Mouse (Mus musculus): ENCODE measurements at regions not wholly inside any gene's neighbourhood (a gene's known extent, or its start where the extent isn't known, plus 50 kb on each side); places are given as distances from the start of the nearest gene placed in this dataset.
A peak's percentile ranks its signal among the peaks of the same experiment; 100 is the strongest.

DNA sequence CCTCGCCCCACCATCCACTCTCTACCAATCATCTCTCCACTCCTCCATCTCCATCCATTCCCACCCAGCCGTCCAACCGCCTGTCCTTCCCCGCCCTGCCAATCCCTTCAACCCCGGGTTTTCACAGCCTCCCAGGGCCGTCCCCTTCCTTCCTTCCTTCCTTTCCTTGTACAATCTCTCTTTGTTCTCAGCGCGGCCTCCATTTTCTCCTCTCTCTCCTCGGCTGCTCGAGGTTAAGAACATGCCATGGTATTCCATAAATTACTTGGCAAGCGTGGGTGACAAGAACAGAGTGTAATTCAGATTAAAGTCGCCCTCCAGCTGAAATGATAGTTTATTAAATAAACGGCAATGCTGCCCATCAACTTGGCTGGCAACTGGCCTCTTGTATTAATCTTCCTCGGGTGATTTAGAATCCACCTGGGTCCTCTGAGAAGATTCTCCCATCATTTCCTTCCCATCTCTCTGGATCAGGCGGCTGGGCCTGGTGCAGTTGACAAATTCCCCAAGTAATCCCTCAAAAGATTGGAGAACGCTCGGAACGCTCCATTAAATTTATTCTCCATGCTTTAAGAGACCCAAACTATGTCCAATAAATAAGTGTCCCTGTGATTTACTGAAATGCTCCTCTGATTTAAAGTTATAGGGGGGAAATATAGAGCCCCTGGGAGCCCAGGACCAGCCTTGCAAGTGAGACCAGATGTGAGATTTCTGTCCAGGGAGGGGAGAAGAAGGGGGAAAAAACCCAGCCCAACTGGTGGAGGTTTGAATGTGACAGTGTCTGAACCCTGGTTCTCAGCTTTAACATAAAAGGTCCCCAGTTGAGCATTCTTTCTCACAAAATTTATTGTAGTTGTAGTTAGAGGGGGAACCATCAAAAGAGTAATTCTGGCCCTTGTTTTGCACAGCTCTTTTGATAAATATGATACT, 125.0 kb upstream of the Zfp703 start:
- no peak for DNase-seq

DNA sequence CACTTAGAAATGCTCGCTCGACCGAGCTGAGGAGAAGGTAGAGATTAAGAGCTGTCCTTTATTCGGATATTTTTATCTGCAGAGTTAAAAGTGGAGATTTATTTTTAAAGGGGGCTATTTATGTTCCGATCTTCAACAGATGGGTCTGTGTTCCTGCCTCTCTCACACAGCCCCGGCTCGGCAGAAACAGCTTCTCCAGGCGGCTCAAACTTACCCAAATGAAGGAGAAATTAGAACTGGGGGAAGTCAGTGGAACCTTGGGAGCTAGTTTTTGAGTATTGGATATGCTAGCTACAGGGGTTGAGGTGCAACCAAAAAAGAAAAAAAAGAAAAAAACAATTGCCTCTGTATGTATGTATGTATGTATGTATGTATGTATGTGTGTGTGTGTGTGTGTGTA, 124.2 kb upstream of the Zfp703 start:
- DNase-seq: no peak

DNA sequence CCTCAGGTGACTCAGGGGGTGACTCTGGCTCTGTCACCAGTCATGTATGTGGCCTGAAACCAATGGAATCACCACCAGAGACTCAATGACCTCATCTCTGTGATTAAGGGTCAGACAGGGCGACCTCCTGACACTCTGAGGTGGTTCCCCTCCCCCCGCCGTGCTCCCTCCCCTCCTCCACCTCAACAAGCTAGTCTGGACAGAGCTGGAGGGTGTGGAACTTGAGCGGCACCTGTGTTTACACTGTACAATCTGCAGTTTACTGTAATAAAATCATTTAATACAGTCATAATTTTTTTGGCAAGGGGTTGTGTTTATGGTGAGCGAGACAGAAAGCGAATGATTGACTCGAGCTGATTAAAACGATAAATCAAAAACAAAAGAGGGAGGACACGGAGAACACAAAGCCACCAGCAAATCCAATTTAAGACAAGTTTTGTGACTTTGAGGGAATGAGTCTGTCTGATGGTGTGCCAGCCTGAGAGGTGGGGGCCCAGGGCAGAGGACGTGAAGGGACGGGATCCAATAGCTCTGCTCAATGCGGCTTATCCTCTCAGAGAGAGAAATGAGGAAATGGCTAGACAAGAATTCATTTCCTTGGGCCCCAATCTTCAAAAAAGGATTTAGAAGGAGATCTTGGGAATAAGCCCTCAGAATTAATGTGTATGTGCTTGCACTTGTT, 122.4 kb upstream of the Zfp703 start:
- DNase-seq: no peak

DNA sequence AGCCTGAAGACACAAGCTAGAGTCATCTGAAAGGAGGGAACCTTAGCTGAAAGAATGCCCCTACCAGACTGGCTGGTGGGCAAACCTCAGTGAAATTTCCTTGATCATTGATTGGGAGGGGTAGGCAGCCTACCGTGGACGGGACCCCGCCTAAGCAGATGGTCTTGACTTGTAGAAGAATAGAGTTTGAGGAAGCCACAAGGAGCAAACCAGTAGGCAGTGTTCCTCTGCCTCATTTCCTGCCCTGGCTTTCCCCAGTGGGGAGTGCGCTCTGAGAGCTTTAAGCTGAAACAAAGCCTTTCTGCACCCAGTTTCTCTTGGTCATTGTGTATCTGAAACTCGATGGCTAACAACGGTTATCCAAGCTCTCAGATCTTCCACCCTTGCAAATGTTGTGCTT, 121.9 kb upstream of the Zfp703 start:
- no peak for DNase-seq

DNA sequence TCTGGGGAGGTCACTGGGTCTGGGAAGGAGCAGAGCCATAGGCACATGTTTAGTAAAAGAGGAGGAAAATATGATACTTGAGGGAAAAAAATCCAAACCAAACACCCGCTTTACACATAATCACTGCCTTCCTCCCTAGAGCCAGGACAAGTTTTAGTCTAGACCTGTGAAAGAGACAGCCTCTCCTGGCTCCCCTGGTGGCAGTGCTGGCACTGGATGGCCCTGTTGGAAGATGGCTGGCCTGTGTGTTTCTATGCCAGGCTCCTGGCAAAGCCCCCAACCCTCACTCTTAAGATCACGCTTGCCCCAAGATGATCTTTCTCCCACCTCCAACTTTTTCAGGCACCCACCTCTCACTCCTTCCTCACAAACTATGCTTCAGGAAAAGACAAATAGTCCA, 112.6 kb upstream of the Zfp703 start:
- DNase-seq: no peak

DNA sequence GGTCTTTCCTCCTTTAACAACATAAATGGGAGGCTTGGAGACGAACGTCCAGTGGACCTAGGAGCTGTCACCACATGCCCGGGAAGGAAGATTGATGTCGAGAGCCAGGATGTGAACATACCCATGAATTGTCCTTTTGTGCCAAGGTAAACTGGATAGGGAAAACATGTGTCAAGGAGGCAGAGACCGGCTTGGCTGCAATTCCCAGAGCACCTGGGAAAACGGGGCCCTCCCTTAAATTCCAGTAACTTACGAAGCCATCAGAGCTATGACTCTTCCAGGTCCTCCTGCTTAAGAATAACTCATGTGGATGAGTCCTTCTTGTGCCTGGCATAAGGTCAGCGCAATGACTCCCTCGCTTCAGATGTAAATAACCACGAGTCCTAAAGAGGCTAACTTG, 112.2 kb upstream of the Zfp703 start:
- DNase-seq: no peak

DNA sequence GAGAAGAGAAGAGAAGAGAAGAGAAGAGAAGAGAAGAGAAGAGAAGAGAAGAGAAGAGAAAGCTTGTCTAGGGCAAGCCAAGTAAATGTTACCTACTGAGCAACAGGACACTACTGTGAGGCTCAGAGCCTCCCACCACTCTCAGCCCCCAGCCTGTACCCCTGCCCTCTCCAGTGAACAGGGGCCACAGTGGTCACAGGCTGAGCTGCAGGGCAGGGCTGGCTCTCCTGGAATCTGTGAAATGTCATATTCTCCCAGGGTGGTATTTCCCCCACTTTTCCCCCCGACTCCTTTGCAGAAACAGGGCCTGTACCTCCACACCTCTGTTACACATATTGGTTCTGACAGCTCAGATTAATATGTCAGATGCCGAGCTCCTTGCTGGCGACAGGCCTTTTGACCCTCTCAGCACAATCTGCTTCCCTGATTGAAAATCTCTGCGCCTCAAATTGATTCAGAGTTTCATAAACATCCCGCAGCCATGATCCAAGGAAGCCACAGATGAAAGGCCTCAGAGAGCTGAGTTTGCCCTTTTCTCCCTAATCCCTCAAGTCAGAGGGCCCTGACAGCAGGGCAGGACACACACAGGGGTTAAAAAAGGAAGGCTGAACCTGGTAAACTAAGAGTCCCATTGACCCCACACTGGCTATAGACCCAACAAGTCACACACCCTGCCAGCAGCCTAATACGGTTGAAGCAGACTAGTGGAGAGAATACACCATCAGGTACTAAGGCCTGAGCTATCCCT, 108.8 kb upstream of the Zfp703 start:
- no peak for DNase-seq

DNA sequence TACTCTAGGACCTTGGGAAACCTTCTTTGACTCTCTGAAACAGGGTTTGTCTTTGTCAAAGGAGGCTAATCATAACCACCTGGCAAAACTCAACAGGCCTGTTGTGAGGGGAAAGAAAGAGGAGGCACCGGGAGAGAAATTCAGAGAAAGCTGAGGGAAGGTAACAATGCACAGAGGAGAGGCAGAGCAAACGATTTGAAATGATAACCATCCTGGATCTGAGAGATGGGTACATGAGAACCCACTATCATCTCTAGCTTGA, 108.3 kb upstream of the Zfp703 start:
- no peak for DNase-seq

DNA sequence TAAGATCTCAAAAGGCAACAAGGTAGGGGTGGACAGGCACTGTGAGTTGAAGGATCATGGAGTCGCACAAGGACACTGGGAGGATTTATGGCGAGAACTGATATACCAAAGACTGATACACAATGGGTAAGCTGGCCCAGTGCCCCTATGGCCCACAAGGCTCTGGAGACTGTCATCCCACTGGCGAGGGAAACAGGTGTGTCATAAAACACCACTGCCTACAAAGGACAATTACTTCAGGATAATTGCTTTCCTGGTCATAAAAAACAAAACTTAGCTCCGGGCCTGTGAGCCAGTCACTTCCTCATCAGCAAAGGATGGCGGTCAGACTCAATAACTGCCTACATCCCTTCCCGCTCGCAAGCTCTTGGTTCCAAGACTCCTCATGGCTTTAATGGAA, 105.3 kb upstream of the Zfp703 start:
- no peak for DNase-seq

DNA sequence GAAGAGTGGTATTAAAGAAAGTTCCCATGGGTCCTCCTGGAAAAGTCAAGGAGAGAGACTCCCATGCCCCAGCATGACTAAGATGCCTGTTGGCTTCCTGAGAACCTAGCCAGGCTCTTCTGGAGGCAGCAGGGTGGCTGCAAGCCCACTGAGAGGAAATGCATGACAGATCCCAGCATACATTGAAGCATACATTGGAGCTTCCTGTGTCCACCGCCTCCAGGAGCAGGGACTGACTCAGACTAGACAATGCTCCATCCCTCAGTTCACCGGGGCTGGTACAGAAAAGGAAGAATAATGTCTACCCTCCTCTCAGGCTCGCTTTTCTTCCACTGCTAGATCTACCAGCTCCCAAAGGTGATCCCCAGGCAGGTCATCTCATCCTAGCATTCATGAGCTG, 104.7 kb upstream of the Zfp703 start:
- no peak for DNase-seq

DNA sequence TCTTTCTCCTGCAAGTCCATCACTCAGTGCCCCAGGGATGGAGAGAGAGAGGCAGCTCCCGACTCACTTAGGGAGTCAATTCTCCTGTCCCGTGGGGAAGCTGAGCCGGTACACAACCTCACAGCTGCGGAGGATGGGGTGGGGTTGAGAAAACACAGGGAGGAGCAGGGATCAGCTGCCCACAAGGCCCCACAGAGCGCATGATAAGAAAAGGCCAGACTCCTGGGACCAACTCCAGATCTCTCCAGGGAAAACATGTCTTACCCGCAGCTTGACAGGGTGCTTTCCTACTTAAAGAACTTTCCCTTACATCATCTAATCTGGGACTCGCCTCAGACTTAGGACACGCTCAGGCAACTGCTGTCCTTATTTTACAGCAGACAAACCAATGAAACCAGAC, 104.3 kb upstream of the Zfp703 start:
- DNase-seq: no peak

DNA sequence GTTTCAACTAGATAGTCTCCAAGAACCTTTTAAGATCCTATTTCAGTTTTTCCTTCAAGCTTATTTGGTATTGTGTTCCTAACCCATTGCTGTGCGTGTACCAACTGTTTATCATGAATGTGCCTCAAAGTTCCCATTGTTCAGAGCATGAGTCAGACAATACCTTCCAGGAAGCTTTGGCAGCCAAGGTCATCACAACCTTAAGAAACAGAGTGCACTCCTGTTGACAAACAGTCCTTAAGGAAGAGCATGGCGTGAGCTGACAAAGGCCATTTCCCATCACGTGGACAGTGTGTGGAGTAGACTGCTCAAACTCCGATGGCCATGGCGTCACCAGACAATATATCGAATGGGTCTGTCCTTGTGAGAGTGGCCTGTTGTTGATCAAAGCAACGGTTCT, 96.9 kb upstream of the Zfp703 start:
- no peak for DNase-seq

DNA sequence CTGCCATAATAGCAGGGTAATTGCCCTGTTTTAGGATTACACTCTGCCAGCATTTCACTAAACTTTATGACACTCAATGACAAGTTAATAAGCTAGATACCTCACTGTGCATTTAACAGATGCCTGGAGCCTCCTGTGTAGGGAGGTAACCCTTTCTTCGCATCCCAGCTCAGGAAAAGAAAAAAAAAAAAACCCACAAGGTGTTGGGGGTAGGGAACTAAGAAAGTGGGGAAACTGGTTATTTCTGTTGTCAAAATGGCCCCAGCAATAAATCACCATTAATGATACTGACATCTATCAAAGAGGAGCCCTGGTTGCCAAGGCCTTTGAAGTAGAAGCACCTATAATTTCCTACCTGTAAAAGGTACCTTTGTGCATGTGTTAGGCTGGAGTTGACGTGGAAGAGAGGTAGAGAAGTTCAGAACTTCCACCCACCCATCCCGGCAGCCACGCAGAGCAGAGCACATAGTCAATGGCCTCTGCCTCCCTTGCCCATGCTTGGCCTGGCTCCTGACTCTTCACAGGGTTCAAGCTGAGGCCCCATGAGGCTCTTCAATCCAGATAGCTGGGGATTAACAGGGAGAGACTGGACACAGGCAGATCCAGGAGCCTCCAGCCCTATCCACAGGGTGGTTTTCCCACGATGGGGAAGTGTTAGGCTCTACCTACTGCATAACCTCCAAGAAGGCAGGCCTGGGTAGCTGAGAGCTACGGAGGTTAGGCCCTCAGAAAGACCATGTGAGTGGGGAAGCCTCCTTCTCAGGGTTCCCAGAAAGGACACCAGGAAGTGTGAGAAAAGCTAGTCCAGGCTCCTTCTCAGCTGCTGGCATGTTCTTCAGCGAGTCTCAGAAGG, 95.6 kb upstream of the Zfp703 start:
- DNase-seq: no peak

DNA sequence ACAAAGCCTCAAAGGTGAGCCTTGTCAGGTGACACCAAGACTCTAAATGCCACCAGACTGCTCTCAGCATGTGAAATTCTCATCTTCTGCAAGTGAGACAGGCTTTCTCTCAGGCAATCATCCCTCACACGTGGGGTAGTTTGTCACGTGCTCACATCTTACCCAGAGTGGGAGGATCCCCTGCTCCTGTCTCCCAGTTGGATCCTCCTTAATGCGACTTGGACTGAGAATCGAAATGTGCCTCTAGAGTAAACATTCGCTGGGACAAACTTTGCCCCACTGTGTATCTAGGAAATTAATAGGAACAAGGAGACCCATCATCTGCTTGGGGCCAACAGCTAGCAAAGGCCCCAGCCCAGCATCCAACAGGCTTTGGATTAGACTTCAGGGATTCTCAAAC, 94.5 kb upstream of the Zfp703 start:
- no peak for DNase-seq

DNA sequence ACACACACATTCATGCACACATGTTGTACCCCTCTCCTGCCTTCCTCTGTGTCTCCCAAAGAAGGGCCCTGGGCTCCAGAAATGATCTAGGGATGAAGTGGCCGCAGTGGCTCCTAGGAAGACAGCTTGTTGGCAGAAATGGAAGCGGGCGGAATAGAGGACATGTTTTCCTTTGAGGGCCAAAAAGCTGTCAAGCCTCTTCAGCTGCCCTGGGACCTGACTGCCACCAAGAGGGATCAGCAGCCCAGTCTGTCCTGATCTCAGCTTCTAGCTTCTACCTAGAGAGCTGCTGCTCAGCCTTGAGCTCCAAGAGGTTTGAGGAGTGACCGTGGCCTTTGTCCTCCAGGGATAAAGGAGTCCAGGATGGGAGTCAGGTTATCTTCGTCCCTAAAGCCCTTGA, 93.8 kb upstream of the Zfp703 start:
- DNase-seq: no peak

DNA sequence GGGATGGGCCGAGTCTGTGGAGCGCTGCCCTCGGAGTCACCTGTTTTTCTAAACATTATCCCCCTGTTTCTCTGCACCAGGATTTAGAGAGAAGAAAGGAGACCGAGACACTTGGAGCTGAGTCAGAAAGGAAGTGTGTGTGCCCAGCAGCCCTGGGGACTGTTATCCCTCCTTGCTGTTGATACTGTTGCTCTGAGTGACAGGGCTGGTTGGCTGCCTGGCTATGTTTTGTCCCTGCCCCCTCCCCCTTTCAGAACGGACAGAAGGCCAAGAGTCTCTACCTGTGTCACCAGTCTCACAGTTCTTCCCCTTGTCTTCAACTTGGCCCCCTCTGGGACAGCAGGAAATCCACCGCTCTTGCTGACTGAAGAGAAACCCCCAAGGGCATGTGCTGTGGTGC, 93.4 kb upstream of the Zfp703 start:
- no peak for DNase-seq

DNA sequence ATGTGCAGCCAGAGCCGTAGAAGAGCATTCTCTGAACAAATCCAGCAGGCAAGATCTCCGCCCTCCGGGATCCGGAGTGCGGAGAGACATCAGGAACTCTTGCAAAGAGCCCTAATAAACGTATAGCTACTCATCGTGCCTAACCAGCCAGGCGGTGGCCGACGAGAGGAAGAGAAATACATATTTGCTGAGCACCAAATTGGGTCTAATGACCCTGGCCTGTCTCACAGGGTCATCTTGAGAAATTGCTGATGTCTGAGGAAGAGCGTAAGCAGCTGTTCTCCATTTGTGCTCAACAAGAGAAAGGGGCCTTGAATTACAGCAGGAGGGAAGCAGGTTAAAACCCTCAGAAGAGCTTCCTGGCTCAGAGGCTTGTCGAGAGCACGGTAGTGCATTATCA, 92.8 kb upstream of the Zfp703 start:
- DNase-seq: no peak

DNA sequence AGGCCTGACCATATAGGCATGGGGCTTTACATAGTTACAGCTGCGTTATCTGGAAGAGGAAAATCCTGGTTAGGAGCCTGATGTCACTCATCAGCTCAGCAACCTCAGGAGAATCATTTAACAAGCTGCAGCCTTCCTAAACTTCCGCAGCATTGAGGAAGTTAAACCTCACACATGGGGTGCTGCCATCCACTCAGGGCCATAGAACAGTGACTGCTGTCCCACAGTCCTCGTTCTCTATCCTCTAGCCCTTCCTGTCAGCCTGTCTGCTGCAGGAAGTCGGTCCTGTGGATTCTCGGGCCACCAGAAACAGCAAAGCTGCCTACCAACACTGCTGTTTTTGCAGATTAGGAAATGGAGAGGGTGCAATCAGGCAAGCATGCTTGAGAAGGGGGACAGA, 91.8 kb upstream of the Zfp703 start:
- no peak for DNase-seq

DNA sequence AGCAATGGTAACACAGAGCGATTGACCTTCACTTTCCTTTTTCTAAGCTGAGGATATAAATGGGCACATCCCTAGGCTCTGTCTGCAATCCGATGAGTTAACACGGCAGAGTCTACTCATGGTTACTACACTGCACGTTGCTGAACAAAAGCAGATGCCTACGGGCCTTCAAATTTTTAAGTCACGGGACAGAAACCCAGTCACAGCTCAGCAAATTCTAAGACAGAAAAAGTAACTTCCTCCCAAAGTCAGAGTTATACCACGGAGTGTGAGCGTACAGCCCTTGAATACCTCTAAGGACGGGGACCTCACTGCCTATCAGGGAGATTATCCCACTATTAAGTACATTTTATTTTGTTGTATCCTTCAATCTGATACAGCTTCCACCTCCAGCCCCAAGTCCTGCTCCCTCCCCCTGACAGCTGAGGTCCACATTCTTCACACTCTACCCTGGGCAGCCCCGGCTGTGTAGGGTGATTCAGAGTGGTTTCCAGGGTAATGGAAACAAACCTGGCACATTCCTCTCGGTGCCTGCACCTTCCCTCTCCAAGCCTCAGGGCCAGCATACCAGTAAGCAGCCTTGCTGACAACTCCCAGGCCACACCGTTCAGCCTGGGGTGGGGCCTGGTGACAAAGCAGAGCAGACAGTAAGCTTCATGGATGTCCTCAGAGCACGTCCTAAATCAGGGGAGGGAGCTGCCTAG, 90.2 kb upstream of the Zfp703 start:
- peak in 1 of 2 experiments; percentile 7 for DNase-seq

DNA sequence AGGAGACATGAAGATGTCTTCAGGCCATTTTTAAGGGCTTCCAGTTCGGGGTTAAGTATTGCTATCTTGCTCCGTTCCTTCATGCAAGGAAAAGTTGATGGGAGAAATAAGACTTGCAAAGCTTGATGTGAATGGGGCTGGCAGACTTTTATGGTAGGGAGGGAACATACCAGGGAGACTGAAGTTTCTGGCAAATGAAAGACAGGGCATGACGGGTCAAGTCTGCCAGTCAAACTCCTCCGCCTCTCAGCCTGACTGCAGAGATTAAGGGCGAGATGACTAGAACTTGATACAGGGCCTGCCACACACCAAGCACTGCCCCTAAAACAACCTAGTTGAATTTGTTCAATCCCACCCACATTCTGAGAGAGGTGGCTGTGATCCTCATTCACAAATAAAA, 89.6 kb upstream of the Zfp703 start:
- no peak for DNase-seq

DNA sequence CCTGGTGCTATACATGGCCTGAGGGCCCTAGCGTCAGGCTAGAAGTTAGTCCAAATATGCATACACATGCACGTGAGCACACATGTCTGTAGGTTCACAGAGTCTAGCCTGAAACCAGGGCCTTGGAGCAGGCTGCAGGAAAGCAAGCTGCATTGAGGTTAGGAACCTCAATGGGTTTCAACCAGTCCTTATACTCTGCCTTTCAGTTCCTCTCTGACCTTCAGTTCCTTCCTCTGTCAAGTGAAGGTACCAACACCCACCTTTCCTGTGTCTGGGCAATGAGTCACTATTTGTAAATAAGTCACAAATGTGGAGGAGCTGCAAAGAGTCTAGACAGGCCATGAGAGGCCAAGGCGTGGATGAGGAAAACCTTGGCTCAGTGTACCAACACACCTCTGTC, 89.1 kb upstream of the Zfp703 start:
- peak; percentile 19 to 22 for DNase-seq

DNA sequence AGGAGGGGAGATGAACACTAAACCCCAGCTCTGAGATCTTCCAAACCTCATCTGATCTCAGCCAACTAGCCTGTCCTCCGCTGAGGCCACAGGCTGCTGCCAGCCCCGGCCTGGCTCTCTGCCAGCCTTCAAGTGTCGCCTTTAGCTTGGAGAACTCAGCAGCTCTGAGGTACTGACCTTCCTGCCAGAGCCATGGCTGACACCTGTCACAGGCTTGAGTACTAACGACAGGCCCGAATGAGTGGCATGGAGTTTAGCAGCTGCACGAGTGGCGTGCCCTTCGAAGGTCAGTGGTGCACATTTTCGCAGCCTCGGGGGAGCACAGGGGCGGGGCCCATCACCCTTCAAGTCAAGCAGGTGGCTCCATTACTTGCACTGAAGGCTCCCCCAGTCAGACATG, 85.2 kb upstream of the Zfp703 start:
- DNase-seq: no peak

DNA sequence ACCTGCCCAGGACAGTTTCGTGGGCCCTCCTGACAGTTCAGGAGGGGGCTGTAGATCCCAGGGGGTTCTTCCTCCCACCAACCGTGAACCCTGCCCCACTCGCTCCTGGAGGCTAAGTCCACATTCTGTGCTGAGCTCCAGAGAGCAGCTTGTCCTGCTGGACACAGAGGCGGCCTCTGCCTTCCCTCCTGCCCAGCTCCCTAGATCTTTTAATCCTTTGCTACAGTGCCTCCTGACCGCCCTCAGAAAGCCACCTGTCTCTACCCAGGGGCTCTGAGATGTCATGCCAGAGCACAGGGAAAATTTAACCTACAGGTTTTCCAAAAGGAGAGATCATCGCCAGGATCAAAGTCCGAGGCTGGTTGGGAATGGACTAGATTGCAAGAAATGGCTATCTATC, 84.7 kb upstream of the Zfp703 start:
- no peak for DNase-seq

Measured in B cell, adult 2 months (primary cell).